Mouse (Mus musculus): ENCODE results near the gene Nqo2. TPM values are rescaled to one million over a fixed set of nuclear protein-coding genes. Genes with fewer than 3 reads are reported as not detected.
"Not testable (repeated sequence)": the region's sequence is repeated elsewhere in the genome, so short reads cannot be mapped to it uniquely, and the experiment has no call there.

Nqo2 gene
- 14.4 and 16.3 TPM in 2 replicates for total RNA-seq (2015; ENCODE audit: low replicate concordance)
- total RNA-seq (2017; ENCODE audit: low replicate concordance): 8.2 and 8.6 TPM in 2 replicates

- peak; percentile 83 for ATAC-seq (replicated peaks; ENCODE audit: low FRiP score, poor library complexity, severe bottlenecking)
Measured at GRCm38 (mm10) chr13:33964206-33965046, at the start of gene Nqo2. TSS of gene Nqo2 (plus strand) at chr13:33964687.

- ATAC-seq (replicated peaks; ENCODE audit: low FRiP score, poor library complexity, severe bottlenecking): no peak
Measured at GRCm38 (mm10) chr13:33921041-33921440, 43.4 kb upstream of the Nqo2 start.

GRCm38 (mm10) chr13:33921699-33922098 is 42.8 kb upstream of the Nqo2 start:
- ATAC-seq (replicated peaks; ENCODE audit: low FRiP score, poor library complexity, severe bottlenecking): no peak

GRCm38 (mm10) chr13:33930281-33930680 is 34.2 kb upstream of the Nqo2 start:
- no peak for ATAC-seq (replicated peaks; ENCODE audit: low FRiP score, poor library complexity, severe bottlenecking)

GRCm38 (mm10) chr13:33930912-33931311 is 33.6 kb upstream of the Nqo2 start:
- no peak for ATAC-seq (replicated peaks; ENCODE audit: low FRiP score, poor library complexity, severe bottlenecking)

- no peak for ATAC-seq (replicated peaks; ENCODE audit: low FRiP score, poor library complexity, severe bottlenecking)
Measured at GRCm38 (mm10) chr13:33934743-33935142, 29.7 kb upstream of the Nqo2 start.

GRCm38 (mm10) chr13:33935465-33936181 is 28.9 kb upstream of the Nqo2 start:
- no peak for ATAC-seq (replicated peaks; ENCODE audit: low FRiP score, poor library complexity, severe bottlenecking)

GRCm38 (mm10) chr13:33937151-33937550 is 27.3 kb upstream of the Nqo2 start:
- ATAC-seq (replicated peaks; ENCODE audit: low FRiP score, poor library complexity, severe bottlenecking): no peak

GRCm38 (mm10) chr13:33937587-33937986 is 26.9 kb upstream of the Nqo2 start:
- not testable (repeated sequence) for ATAC-seq (replicated peaks; ENCODE audit: low FRiP score, poor library complexity, severe bottlenecking)

- no peak for ATAC-seq (replicated peaks; ENCODE audit: low FRiP score, poor library complexity, severe bottlenecking)
Measured at GRCm38 (mm10) chr13:33941288-33941808, 23.1 kb upstream of the Nqo2 start.

GRCm38 (mm10) chr13:33942212-33942779 is 22.2 kb upstream of the Nqo2 start:
- ATAC-seq (replicated peaks; ENCODE audit: low FRiP score, poor library complexity, severe bottlenecking): no peak

- no peak for ATAC-seq (replicated peaks; ENCODE audit: low FRiP score, poor library complexity, severe bottlenecking)
Measured at GRCm38 (mm10) chr13:33951308-33952074, 13.0 kb upstream of the Nqo2 start.

GRCm38 (mm10) chr13:33952075-33952449 is 12.4 kb upstream of the Nqo2 start:
- no peak for ATAC-seq (replicated peaks; ENCODE audit: low FRiP score, poor library complexity, severe bottlenecking)

- ATAC-seq (replicated peaks; ENCODE audit: low FRiP score, poor library complexity, severe bottlenecking): no peak
Measured at GRCm38 (mm10) chr13:33952947-33953346, 11.5 kb upstream of the Nqo2 start.

GRCm38 (mm10) chr13:33956571-33957421 is 7.7 kb upstream of the Nqo2 start:
- peak; percentile 82 for ATAC-seq (replicated peaks; ENCODE audit: low FRiP score, poor library complexity, severe bottlenecking)

- ATAC-seq (replicated peaks; ENCODE audit: low FRiP score, poor library complexity, severe bottlenecking): no peak
Measured at GRCm38 (mm10) chr13:33959771-33960170, 4.7 kb upstream of the Nqo2 start.

- peak; percentile 56; the same call in 1 of the 2 replicates for ATAC-seq (replicated peaks; ENCODE audit: low FRiP score, poor library complexity, severe bottlenecking)
Measured at GRCm38 (mm10) chr13:33965056-33966024, 853 bp downstream of the Nqo2 start.

- no peak for ATAC-seq (replicated peaks; ENCODE audit: low FRiP score, poor library complexity, severe bottlenecking)
Measured at GRCm38 (mm10) chr13:33966025-33966412, 1.5 kb downstream of the Nqo2 start.
